Mouse (Mus musculus) left cerebral cortex, adult 9 months (tissue): ENCODE results near the gene Cep83.
"Not testable (repeated sequence)": the region's sequence is repeated elsewhere in the genome, so short reads cannot be mapped to it uniquely, and the experiment has no call there.

Experiments
- DNase-seq, 2 experiments: peaks; one replicate each; pipeline ENCODE4 v3.0.0; 2022; ENCODE audit warnings: low spot score in 2 of 2

Cep83 gene

DNA sequence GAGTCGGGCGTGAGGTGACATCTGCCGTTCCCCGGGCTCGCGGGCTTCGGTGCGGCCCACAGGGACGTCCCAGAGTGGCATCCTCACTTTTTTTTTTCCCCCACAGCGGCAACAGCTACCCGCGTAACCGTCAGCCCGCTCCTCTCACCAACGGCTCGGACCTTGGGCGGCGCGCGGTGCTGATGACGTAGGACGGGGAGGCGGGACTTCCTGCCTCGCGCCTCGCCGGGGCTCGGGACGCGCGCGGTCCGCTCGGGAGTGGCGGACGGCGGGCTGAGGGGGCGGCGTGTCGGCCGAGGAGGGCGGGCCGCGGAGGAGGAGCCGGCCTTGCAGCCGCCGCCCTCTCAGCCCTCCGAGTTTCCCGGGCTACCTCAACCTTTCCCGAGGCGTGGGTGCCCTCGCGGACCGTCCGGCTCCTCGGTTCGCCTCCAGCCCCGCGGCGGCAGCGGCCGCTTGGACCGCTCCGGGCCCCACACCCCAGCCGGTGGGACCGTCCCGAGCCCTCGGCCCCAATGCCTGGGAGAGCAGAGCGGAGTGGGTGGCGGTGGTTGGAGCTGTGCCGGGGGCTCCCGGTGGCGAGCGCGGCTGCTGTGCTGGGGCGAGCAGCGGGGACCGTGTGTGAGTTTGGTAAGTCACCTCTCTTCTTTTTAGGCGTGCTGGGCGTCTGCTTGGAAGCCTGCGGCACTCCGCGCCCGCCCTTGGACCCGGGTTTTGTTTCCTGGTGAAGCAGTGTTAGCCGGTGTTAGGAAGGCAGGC is at the start of gene Cep83:
Cep83 (plus strand) TSS at position 235 of the 756 bp plus-strand sequence.
- DNase-seq, result peak; percentile 74 to 89

DNA sequence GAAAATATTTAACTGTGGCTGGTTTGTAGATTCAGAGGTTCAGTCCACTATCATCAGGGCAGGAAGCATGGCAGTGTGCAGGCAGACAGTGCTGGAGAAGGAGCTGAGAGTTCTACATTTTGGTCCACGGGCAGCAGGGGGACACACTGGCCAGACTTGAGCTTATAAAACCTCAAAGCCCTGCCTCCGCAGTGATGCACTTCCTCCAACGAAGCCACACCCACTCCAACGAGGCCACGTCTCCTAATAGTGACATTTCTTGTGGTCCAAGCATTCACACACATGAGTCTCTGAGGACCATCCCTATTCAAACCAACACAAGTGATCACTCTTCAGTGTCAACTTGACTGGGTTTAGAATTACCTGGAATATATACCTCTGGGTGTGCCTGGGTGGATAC is 49.2 kb upstream of the Cep83 start:
- DNase-seq, result no peak

DNA sequence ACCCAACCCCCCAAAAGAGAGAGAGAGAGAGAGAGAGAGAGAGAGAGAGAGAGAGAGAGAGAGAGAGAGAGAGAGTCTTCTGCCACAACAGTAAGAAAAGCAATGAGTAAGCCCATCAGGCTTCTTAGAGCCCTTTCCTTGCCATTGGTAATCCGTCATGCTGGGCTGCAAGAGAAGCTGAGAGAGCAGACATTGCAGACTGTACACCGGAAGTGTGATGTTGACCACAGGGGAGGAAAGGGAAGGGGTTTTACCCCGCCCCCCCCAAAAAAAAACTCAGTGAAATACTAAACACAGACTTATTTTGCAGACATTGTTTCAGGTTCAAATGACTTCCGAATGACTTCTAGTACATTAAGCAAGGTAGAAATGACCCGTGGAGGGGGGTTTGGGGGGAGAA is 48.4 kb upstream of the Cep83 start:
- no peak for DNase-seq

DNA sequence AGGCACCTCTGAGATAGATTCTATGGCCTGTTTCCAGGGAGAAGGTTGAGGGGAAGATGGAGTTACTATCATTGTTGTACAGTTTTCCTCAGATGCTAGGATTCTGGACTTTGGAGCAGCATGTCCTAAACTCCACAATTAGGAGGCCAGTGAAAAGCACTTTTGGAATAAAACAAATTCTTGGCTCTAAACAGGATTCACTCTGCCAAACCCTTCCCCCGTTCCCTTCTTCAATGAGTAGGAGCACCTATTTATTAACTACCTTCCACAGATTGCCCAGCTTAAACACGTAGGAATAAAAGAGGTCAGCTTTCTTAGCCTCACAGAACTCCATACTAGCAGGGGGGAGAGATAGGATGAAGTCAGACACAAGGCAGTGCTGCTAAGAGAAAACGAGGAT is 24.4 kb upstream of the Cep83 start:
- DNase-seq, result no peak

DNA sequence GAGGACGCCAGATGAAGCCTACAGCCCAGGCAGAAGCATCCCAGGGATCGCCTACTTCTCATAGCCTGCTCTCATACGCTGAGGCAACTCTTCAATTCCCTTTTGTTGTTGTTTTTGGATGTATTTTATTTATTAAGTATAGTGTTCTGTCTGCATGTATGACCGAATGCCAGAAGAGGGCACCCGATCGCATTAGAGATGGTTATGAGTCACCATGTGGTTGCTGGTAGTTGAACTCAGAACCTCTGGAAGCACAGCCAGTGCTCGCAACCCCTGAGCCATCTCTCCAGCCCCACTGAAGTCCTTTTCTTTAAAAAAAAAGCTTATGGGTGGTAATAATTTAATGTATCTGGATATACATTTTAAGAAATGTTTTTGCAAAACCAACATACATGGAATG is 24.0 kb upstream of the Cep83 start:
- DNase-seq, result no peak

DNA sequence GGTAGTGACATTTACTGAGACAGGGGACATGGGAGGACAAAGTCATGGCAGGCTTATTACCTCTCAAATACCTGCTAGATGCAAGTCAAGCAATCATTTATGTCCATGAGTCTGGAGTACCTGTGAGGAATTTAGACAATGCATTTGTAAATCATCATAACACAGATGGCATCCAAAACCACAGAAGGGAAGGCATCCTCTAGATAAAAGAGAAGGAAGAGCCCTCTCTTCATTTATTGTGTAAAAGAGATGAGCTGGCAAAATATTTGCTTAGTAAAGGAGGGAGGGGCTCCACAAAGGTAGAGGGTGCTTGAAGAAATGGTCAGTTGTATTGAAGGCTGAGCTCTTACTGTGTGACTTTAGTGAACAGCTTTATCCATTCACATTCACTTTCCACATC is 20.3 kb upstream of the Cep83 start:
- no peak for DNase-seq

DNA sequence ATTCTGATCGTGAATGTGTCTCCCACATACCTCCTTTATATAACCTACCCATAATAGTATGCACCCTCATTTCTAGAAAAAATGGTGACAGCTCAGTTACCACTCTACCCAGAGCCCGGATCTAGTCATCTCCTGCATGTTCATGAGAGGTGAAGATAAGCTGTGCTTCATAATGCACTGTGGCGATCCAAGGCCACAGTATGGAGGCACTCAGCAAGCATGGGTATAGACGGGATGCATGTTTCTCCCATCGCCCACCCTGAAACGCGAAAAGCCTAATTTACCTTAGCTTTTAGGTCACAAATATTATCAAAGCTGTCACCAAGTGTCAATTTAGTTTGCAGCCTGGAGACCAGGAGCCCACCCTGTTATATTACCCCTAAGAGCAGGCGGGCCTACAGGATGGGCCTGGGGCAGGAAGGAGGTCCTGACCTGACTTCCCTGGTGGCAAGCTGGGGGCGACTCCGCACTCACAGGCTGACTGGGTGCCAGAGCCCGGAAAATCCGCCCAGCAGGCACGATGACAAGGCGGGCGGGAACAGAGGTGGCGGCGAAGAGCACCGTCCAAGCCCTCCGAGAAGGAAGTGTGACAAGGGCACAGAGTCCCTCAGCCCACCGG is 544 bp upstream of the Cep83 start:
- peak; percentile 25 to 56 for DNase-seq

DNA sequence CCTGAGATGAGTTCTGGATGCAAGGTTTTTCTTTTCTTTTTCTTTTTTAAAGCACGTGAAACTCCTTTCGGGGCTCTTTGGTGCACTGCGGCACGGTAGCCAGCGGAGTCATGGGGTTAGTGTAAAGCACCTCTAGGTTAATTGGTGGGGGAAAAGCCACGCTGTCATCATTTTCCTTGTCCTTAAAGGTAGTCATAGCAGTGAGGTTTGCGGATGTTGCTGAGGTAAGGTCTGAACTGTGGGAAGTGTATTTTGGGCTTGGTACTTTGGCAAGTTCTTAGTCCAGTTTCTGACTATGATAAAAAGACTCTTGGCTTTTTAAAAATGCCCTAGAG is 689 bp downstream of the Cep83 start:
- no peak for DNase-seq

DNA sequence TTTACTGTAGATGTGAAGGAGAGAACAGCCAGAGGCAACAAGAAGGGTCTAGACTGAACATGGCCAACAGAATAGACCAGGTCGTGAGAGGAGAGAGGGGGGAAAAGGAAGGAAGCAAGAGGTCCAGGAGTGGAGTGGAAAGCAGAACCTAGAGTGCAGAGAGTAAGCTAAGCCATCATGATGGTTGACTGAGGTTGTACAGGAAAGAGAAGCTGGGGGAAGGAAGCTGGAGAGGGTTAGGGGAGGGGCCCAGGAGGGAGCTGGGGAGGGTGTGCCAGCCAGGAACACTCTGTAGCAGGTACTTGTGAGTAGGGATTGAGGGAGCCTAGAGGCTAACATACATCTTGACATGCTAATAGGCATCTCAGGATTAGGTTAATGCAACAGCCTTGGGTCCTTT is 1.9 kb downstream of the Cep83 start:
- no peak for DNase-seq

DNA sequence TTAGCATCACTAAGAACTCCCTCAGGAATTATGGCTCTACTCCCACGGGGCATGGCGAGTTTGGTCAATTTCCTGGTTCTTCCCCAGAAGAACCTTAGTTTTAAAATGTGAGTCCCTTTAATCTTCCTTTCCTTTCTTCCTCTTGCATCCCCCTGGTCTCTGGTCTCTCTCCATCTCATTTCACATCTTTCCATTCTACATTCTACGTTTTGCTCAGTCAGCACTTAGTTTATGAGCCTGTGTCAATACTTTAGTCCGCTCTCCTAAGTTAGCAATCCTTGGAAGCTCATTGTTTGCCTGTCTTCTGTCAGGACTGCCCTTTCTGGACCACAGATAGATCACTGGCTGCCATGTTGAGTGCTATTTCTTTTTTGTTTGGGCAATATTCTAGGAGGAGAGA is 3.7 kb downstream of the Cep83 start:
- DNase-seq, result no peak

DNA sequence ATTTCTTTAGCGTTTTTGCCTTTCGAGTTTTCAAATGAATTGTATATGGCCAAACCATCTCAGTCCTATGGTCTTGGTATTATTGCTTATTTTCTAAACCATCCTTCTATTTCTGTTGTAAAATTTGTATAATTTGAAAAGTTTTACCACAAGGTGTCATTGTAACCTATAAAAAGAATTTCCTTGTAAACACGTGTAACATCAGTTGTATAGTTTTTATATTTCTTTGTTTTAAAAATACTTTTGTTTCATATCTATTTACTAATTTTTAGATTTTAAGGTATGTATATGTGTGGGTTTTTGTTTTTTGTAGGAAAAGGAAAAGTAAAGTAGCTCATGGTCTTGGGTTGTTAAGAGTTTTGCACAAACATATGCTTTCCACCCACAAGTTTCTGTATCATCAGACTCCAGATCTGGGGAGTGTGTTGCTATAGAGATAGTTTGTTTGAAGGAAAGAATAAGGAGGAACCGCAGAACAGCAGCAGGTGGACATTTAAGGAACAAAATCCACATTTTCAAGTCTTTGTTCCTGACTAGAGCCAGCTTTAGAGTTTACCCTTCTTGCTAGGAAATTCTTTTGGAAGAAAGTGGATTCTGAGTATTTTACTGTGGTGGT is 17.3 kb downstream of the Cep83 start:
- DNase-seq, result no peak

DNA sequence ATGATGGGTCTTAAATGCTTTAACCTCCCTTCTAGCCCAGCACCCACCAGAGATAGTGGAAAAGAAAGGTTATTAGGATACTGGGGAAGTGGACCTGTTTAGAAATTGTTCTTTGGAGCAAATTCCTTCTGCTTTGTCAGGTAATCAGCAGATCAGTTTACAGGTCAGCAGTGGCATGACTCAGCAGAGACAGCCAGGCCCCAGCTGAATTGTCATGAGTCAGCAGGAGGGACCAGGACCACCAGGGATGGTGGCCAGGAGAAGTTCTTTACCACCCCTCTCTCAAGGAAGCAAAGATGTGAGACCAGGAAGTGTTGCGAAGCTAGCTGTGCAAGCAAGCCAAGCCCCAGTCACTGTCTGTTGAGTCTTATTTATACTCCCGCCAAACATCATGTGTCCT is 18.2 kb downstream of the Cep83 start:
- DNase-seq, result no peak

DNA sequence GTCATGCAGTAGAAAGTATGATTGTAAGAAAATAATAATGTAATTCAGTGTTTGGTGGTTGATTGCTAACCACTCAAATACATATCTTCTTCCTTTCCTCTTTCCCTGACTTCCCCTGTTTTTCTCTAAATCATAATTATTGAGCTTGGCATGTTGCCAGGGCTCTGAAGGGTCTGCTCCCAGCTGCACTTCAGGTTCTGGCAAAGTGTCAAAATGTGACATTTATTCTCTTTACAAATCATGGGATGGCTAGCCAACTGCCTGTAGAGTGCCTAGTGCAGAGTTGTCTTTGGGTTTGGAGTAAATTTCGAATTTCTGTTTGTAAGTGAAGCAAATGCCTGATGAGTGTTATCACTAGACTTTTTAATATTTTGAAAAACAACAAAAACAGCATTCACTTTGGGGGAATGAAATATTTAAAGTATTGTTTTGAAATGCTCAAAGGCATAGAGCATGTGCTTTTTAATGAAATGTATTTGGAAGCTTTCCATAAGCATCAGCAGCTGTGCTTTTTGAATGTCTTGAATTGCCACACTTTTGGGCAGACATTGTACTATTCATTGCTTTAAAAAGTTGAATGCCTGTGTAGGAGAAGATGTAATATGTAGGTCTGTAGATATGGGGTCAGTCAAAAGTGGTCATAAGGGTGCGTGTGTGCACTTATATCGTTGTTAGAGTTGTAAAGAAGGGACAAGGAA is 21.3 kb downstream of the Cep83 start:
- DNase-seq, result no peak

DNA sequence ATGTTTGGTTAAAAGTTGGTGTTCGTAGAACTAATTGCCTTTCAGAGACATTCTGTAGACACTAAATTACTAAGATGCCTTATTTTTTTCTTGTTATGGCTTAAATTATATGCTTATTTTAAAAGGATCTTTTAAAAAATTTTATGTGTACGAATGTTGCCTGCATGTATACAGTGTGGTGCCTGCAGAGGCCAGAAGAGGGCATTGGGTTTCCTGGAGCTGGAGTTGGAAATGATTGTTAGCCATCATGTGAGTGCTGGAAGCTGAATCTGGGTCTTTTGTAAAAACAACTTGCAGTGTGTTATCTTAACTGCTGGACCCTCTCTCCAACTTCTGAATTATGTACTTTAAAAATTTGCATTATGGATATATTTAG is 21.9 kb downstream of the Cep83 start:
- DNase-seq, result no peak

DNA sequence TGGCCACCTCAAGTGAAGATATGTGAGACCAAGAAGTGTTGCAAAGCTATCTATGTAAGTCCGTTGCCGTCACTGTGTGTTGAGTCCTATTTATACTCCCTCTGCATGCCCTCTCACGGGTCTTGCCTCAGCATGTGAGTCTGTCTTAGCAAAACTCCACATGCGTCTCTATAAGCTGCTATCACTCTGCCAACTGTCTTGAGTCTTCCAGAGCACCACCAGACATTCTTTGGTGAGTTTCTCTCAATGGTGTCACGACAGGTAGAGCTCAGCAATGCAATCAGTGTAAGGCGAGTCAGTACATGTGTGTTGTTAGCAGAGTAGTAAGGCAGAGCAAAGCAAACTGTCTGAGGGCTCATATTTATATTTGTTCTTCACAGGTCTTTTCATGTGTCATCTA is 31.8 kb downstream of the Cep83 start:
- no peak for DNase-seq

DNA sequence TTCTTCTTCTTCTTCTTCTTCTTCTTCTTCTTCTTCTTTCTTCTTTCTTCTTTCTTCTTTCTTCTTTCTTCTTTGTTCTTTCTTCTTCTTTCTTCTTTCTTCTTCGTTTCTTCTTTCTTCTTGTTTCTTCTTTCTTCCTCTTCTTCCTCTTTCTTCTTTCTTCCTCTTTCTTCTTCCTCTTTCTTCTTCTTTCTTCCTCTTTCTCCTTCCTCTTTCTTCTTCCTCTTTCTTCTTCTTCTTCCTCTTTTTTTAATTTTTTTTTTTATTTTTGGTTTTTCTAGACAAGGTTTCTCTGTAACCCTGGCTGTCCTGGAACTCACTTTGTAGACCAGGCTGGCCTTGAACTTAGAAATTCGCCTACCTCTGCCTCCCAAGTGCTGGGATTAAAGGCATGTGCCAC is 39.6 kb downstream of the Cep83 start:
- not testable (repeated sequence) for DNase-seq

DNA sequence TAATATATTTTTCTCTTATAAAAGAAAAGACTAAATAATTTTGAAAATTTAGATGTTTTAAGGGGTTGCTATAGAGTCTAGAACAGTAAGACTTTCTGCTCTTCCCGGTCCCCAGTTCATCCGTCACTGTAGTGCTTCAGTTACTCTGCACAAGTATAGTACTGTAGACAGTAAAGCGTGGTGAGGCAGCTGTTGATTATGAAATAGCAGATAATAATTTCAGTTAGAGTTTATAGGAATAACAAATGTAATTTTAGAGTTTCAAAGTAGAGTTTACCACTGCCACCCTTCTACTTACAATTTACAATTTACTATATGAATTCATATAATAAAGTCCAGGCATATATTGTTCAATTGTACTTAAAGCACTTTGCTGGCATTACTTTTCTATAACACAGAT is 42.0 kb downstream of the Cep83 start:
- no peak for DNase-seq

DNA sequence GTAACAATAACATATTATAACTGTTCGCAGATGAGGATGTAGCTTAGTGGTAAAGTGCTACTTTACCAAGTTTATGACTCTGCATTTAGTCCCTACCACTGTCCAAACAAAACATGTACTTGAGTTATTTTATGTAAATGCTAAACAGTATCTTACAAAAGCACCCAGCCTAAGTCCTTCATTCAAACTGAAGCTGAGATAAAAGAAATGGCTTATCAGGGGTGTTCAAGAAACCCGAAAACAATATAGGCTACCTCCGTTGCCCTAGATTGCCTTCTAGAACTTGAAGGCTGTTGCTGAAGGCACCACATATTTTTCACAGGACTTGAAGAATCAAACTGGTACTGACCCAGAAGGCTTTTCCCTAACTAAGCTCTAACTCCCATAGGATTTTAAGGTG is 46.4 kb downstream of the Cep83 start:
- no peak for DNase-seq

DNA sequence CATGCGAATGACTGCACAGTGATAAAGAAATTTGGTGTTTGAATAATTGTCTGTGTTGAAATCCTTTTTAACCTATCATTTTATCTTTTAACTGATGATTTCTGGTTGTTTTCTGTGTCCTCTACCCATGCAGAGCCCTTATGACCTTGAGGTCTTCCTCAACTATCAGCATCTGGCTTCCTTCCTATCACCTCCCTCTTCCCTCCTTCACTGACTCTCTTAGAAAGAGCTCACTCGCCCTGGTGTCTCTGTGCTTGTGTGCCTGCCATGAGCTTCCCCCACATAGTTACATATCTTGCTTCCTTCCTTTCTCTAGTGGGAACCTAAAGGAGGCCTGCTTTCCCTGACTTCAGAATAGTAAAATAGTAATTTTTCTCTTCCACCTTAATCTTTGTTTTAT is 51.8 kb downstream of the Cep83 start:
- no peak for DNase-seq

DNA sequence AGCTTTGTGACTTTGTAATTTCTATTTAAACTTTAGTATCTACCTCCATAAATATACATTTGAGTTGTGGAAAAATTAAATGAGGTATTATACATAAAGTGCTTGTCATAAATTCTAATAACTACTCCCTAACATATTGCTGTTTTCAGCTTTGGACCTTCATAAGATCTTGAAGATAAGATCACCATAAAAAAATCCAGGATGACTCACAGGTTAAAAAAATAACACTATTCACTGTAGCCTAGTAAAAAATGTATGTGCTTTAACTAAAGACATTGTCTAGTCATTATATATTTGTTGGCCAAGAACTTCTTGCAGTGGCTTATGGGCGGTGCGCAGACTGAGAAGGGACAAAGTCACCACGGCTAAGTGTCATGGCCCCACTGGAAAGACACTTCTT is 53.0 kb downstream of the Cep83 start:
- no peak for DNase-seq

DNA sequence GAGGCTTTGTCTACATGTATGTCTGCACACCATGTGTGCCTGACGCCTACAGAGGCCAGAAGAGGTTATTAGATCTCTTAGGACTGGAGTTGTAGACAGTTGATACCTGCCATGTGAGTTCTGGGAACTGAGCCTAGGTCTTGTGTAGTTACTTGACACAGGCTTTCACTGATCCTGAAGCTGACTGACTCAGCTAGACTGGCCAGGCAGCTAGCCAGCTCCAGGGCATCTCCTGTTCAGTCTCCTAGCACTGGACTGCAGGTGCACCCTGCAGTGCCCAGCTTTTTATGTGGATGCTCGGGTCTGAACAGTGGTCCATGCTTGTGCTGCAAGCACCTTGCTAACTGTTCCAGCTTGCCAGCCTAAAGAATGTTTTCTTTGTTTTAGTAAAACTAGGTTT is 58.6 kb downstream of the Cep83 start:
- no peak for DNase-seq

DNA sequence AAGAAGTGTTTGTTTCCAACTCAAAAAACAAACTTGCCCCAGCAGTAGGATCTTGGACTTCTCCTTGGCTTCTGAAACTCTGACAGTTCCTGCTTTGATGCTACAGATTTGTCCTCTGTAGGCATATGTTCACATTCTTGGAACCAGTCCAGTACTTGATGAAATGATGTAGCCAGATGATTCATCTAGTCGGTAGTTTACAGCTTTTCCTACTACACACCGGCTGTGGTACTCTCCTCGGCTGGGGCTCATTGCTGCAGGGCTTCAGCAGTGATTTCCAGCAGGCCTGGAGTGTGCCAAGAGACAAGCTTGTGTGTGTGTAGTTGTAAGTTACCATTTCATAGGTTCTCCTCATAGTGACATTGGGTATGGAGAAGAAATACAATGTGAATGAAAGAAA is 83.0 kb downstream of the Cep83 start:
- peak in 1 of 2 experiments; percentile 38 for DNase-seq

DNA sequence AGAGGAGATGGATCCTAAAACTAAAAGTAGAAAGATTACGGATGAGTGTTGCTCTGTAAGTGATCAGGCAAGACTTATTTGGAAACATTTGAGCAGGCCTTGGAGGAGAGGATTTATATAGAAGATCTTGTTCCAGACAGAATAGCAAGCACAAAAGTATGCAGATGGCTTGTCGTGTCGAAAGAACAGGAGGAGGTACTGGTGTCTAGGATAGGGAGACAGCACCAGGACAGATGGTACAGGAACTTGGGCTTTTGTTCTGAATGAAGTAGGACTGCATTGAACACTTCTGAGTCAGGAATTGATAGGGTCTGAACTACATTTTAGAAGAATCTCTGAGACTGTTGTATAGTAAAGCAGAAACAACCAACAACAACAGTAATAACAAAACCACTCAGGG is 89.1 kb downstream of the Cep83 start:
- DNase-seq, result peak in 1 of 2 experiments; percentile 36
